Mouse (Mus musculus) heart, embryonic 12.5 days (tissue): ENCODE results near the gene Dnm2. TPM values are rescaled to one million over a fixed set of nuclear protein-coding genes. Genes with fewer than 3 reads are reported as not detected.
A peak's percentile ranks its signal among the peaks of the same experiment; 100 is the strongest.

Source experiments
- ATAC-seq: fragments of 200-750 bp; cut with Nextera tagmentation; 2 replicates; pipeline ENCODE4 v1.8.0; 2017; ENCODE audit warnings: moderate TSS enrichment, moderate library complexity; ENCODE audit not compliant: insufficient number of reproducible peaks, low FRiP score
- H3K27ac ChIP-seq: fragments of 300-500 bp; sonication (generic); 2 replicates; pipeline ENCODE4 v1.5.1; 2016; ENCODE audit warnings: mild to moderate bottlenecking, moderate library complexity; ENCODE audit not compliant: poor library complexity, severe bottlenecking
- H3K27me3 ChIP-seq: fragments of 300-500 bp; sonication (generic); replicated peaks from 2 replicates; pipeline ENCODE4 v1.6.1; 2016; ENCODE audit warnings: mild to moderate bottlenecking, moderate library complexity
- H3K36me3 ChIP-seq: fragments of 300-500 bp; sonication (generic); 2 replicates; pipeline ENCODE4 v1.6.1; 2016; ENCODE audit warnings: mild to moderate bottlenecking, moderate library complexity
- H3K4me1 ChIP-seq: fragments of 300-500 bp; sonication (generic); replicated peaks from 2 replicates; pipeline ENCODE4 v1.6.1; 2016; ENCODE audit warnings: mild to moderate bottlenecking
- H3K4me2 ChIP-seq: fragments of 300-500 bp; sonication (generic); 2 replicates; pipeline ENCODE4 v1.6.1; 2016; ENCODE audit warnings: mild to moderate bottlenecking, moderate library complexity
- H3K4me3 ChIP-seq: fragments of 300-500 bp; sonication (generic); 2 replicates; pipeline ENCODE4 v1.5.1; 2016; ENCODE audit warnings: mild to moderate bottlenecking
- H3K9ac ChIP-seq: fragments of 300-500 bp; sonication (generic); 2 replicates; pipeline ENCODE4 v1.6.1; 2016; ENCODE audit warnings: mild to moderate bottlenecking, moderate library complexity
- H3K9me3 ChIP-seq: fragments of 300-500 bp; sonication (generic); replicated peaks from 2 replicates; pipeline ENCODE4 v1.6.1; 2016; ENCODE audit warnings: mild to moderate bottlenecking, moderate library complexity
- WGBS: fragments of 180-500 bp; shearing (Covaris S2); methylation state at CpG from one replicate; pipeline ENCODE4 v1.1.7; 2016; 5-methylcytosine and 5-hydroxymethylcytosine counted together
- polyA plus RNA-seq: library from polyadenylated mRNA; unstranded; fragments of >200 nt; fragmentation: Nextera tagmentation; extraction: Ambion mirVana; gene quantifications from 2 replicates; pipeline ENCODE4 v1.2.1, GENCODE M21; 2016

Dnm2 gene
- polyA plus RNA-seq, 1 experiment from 2014 or later, result 83.8 TPM

DNA sequence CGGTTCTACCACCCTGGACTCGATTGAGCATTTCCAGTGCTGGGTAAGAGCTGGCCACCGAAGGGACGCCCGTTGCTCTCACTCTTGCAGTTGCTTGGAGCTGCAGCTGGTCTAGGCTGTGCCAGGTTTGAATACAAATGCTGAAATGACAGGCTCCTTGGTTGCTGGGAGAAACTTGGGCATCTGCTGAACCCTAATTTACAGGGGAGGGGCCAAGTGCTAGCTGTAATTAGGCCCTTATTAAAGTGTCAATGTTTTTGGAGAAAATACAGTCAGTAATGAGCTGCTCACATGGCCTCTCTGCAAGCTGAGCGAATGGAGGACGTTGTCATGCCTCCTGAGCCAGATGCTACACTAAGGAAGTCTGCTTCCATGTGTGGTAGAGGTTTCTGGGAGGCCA lies 6.0 kb downstream of the Dnm2 start:
- H3K36me3 ChIP-seq, result 0 out of 2 replicates have a peak, but pooled peaks cover 4% of the 10 kb centered on the region
- no peak for ATAC-seq
- H3K9me3 ChIP-seq, result no peaks in the 10 kb centered on the region
- no peak overlapping the region for H3K27ac ChIP-seq
- H3K4me1 ChIP-seq, result peaks cover 64% of the 10 kb centered on the region
- no peak overlapping the region for H3K4me2 ChIP-seq
- no peak overlapping the region for H3K4me3 ChIP-seq
- H3K27me3 ChIP-seq, result no peaks in the 10 kb centered on the region
- no peak overlapping the region for H3K9ac ChIP-seq
- 84% methylated on average over 7 of the region's 7 CpGs for WGBS

DNA sequence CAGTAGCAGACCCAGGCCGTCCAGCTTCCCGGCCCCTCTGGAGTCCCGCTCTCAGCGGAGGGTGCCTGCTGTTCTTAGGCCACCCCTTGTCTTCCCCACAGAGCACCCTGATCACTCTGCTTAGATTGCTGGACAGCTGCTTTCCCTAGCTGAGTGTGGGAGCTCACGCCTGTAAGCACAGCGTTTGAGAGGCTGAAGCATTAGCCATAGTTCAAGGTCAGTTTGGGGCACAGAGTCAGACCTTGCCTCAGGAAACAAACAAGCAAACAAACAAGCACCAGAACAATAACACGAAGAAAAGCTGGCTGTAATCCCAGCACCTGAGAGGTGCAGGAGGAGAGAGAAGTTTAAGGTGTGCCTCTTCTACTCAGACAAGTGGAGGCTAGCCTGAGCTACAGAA lies 7.4 kb downstream of the Dnm2 start:
- Histone ChIP-seq H3K9ac (peak overlapping the region; percentile 16; the same call in 1 of the 2 replicates), H3K27me3 (no peaks in the 10 kb centered on the region), H3K9me3 (no peaks in the 10 kb centered on the region), H3K4me1 (peaks cover 65% of the 10 kb centered on the region), H3K27ac (no peak overlapping the region), H3K4me3 (no peak overlapping the region), H3K4me2 (no peak overlapping the region), H3K36me3 (0 out of 2 replicates have a peak, but pooled peaks cover 4% of the 10 kb centered on the region)
- WGBS, result 86% methylated on average over 7 of the region's 7 CpGs
- ATAC-seq, result no peak

DNA sequence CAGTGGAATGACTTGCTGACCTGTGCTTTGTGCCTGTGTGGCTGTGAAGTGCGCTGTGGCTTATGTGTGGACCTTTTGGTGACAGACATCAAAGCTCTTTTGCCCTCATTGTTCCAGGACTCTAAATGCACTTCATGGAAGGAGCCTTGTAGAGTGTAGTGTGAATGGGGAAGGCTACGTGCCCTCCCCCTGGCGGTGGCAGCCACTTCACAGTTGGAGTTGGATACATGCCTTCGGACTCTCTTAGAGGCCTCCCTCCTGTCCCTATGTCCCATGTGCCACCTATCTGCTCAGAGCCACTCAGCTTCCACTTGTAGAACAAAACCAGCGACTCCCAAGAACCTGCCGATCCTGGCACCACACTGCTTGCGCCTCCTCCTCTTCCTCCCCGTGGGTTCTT lies 9.1 kb downstream of the Dnm2 start:
- no peak for ATAC-seq
- WGBS, result 86% methylated on average over 8 of the region's 8 CpGs

DNA sequence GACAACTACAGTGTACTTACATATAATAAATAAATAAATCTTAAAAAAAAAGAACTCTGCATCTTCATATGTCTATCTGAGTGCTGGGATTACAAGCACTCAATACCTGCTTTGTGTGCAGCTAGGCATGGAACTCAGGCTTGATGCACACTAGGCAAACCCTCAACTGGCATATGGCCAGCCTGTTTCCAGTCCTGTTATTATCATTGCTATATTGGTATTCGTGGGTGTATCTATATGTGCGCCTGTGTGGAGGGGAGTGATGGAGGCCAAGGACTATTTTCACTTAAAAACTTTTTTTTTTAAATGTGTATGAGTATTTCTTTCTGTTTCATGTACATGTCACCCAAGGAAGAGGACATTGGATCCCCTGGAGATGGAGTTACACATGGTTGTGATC lies 9.7 kb downstream of the Dnm2 start:
- 75% methylated on average over 2 of the region's 2 CpGs for WGBS
- no peaks in the 10 kb centered on the region for H3K27me3 ChIP-seq
- peaks cover 73% of the 10 kb centered on the region for H3K4me1 ChIP-seq

More for the DNA sequence above, 9.1 kb downstream of the Dnm2 start:
- Histone ChIP-seq H3K4me1 (peaks cover 67% of the 10 kb centered on the region), H3K4me3 (no peak overlapping the region), H3K9ac (no peak overlapping the region), H3K36me3 (0 out of 2 replicates have a peak, but pooled peaks cover 4% of the 10 kb centered on the region), H3K4me2 (no peak overlapping the region), H3K9me3 (no peaks in the 10 kb centered on the region), H3K27me3 (no peaks in the 10 kb centered on the region), H3K27ac (no peak overlapping the region)

DNA sequence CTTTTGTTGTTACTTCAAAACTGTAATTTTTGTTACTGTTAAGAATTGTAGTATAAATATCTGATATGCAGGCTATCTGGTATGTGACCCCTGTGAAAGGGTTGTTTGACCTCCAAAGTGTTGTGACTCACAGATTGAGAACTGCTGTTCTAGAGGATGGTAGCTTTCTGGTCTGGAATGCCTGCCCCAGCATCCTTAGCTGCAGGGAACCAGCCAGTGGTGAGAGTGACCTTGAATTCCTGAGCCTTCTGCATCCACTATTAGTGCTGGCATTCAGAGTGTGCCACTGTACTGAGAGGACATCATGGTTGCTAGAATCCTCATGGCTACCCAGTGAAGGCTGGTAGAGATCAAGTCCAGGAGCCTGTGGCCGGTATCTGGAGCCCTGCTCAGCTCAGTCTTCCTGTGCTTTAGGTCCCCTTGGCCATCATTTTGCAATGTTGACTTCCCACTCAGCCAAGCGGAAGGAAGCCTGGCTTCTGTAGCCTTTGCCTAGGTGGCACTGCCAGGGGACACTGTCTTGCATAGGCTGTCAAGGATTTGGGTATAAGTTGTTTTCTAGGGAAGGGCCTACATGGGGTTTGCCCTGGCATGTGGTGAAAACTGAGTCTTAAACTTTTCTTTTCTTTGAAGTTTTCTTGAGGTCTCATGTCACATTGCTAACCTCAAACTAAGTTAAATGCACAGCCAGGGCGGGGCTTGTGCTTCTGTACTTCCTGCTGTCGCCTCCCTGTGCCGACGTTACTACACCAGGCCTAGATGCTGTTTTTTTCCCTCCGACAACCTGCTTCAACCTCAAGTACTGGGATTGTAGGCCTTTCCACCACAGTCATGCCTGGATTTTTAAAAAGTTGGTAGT lies 11.3 kb downstream of the Dnm2 start:
- Histone ChIP-seq H3K27ac (peak overlapping the region; percentile 66), H3K9ac (no peak overlapping the region), H3K4me1 (peaks cover 70% of the 10 kb centered on the region), H3K27me3 (no peaks in the 10 kb centered on the region), H3K36me3 (0 out of 2 replicates have a peak, but pooled peaks cover 4% of the 10 kb centered on the region), H3K9me3 (no peaks in the 10 kb centered on the region), H3K4me3 (no peak overlapping the region), H3K4me2 (no peak overlapping the region)
- ATAC-seq, result no peak
- WGBS, result 79% methylated on average over 7 of the region's 7 CpGs

More for the DNA sequence above, 9.7 kb downstream of the Dnm2 start:
- Histone ChIP-seq H3K36me3 (0 out of 2 replicates have a peak, but pooled peaks cover 4% of the 10 kb centered on the region), H3K4me3 (no peak overlapping the region), H3K27ac (no peak overlapping the region), H3K9ac (no peak overlapping the region), H3K9me3 (no peaks in the 10 kb centered on the region), H3K4me2 (no peak overlapping the region)
- ATAC-seq, result no peak

DNA sequence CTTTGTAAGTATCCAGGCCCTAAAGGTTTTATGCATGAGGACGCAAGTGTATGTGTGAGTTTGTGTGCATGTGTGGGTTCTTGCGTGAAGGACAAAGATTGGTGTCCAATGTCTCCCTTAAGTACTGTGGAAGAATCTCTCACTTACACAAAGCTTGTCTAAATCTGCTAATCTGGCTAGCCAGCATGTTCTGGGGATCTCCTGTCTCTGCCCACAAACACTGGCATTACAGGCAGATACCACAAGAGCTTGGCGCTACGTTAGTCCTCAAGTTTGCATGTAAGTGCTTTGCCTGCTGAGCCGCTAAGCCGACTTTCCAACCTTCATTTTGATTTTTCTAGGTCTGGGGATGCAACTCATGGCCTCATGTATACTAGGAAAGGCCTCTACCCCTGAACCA lies 12.9 kb downstream of the Dnm2 start:
- no peaks in the 10 kb centered on the region for H3K36me3 ChIP-seq
- H3K9ac ChIP-seq, result no peak overlapping the region
- no peaks in the 10 kb centered on the region for H3K27me3 ChIP-seq
- 82% methylated on average over 6 of the region's 6 CpGs for WGBS
- H3K4me3 ChIP-seq, result no peak overlapping the region
- no peak for ATAC-seq
- no peak overlapping the region for H3K4me2 ChIP-seq
- H3K9me3 ChIP-seq, result no peaks in the 10 kb centered on the region
- H3K4me1 ChIP-seq, result peaks cover 60% of the 10 kb centered on the region
- H3K27ac ChIP-seq, result peak overlapping the region; percentile 66; the same call in 1 of the 2 replicates

DNA sequence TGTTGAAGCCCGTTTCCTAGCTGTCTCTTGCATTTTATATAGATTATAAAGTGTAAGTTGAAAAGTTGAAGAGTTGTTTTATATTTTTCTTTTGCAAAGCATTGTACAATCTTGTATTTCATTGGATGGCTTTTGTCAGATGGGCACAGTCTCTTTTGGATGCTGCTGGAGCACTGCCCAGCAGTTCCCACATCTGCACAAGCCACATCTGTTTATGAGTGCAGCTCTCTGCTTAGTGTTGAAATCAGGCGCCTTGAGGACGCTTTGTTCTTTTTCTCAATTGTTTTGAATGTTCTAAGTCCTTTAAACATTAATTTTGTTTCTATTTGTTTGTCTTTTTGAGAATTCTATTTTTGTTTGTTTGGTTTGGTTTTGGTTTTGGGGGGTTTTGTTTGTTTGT lies 13.5 kb downstream of the Dnm2 start:
- no peaks in the 10 kb centered on the region for H3K27me3 ChIP-seq
- H3K9ac ChIP-seq, result no peak overlapping the region
- peaks cover 57% of the 10 kb centered on the region for H3K4me1 ChIP-seq
- H3K36me3 ChIP-seq, result no peaks in the 10 kb centered on the region
- ATAC-seq, result no peak
- H3K4me2 ChIP-seq, result no peak overlapping the region
- H3K4me3 ChIP-seq, result no peak overlapping the region
- 64% methylated on average over 3 of the region's 3 CpGs for WGBS
- H3K9me3 ChIP-seq, result no peaks in the 10 kb centered on the region
- H3K27ac ChIP-seq, result no peak overlapping the region

DNA sequence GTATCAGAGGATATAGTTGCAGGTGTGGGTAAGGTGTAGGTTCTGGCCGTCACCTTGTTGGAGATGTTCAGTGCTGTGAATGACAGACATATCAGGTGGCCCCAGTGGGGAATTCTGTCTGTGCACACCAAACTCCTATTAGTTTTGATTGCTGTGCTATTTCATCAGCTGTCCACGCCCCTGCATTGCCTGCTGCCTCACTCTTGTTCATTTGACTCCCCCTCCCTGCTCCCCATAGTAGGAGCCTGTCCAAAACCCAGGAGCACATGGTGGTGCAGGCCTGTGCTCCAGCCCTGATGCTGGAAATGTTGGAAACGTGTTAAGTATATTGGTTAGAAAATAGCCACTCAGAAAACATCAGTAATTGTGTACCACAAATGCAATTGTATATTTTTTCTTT lies 14.7 kb downstream of the Dnm2 start:
- no peak for ATAC-seq
- H3K27ac ChIP-seq, result peak overlapping the region; percentile 29; the same call in 1 of the 2 replicates
- H3K4me2 ChIP-seq, result no peak overlapping the region
- WGBS, result 75% methylated on average over 3 of the region's 3 CpGs
- H3K9ac ChIP-seq, result no peak overlapping the region
- peaks cover 48% of the 10 kb centered on the region for H3K4me1 ChIP-seq
- H3K27me3 ChIP-seq, result no peaks in the 10 kb centered on the region
- no peaks in the 10 kb centered on the region for H3K9me3 ChIP-seq
- H3K36me3 ChIP-seq, result 0 out of 2 replicates have a peak, but pooled peaks cover 1% of the 10 kb centered on the region
- no peak overlapping the region for H3K4me3 ChIP-seq

DNA sequence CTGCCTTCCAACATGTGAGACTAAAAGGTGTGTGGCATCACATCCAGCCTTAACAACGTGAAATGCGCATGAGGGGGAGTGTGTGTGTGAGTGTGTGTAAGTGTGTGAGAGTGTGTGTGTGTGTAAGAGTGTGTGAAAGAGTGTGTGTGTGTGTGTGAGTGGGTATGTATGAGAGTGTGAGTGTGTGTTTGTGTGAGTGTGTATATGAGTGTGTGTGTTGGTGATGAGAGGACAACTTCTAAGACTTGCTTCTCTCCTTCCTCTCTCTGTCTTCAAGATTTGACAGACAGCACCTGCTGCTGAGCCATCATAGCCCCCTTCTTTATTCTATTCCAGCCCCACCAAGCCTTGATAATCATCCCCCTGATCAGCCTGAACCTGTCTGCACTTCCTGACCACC lies 15.2 kb downstream of the Dnm2 start:
- Histone ChIP-seq H3K36me3 (peaks cover 6% of the 10 kb centered on the region; the same call in 1 of the 2 replicates), H3K9me3 (no peaks in the 10 kb centered on the region), H3K4me2 (no peak overlapping the region), H3K27ac (no peak overlapping the region), H3K9ac (no peak overlapping the region), H3K4me3 (no peak overlapping the region), H3K4me1 (peaks cover 48% of the 10 kb centered on the region), H3K27me3 (no peaks in the 10 kb centered on the region)
- ATAC-seq, result no peak
- WGBS, result 85% methylated on average over 2 of the region's 2 CpGs

DNA sequence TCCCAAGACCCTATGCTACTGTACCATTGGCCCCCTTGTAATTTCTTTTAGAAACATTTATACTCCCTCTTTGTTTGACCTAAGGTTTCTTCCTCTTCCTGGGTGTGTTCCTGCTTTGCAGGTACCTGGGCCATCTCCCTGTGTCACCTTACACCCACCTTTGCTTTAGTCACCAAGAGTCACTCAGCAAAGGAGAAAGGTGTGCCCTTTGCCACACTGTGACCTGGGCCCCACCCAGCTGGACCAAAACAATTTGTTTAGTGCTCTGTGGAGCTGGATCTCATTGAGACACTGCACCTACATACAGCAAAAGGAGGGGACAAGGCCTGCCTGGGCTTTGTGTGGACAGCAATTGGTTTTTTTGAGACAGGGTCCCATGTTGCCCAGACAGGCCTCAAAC lies 15.7 kb downstream of the Dnm2 start:
- Histone ChIP-seq H3K36me3 (peaks cover 10% of the 10 kb centered on the region), H3K27me3 (no peaks in the 10 kb centered on the region), H3K4me2 (no peak overlapping the region), H3K4me1 (peaks cover 46% of the 10 kb centered on the region), H3K27ac (no peak overlapping the region), H3K4me3 (no peak overlapping the region), H3K9me3 (no peaks in the 10 kb centered on the region), H3K9ac (no peak overlapping the region)
- ATAC-seq, result no peak

DNA sequence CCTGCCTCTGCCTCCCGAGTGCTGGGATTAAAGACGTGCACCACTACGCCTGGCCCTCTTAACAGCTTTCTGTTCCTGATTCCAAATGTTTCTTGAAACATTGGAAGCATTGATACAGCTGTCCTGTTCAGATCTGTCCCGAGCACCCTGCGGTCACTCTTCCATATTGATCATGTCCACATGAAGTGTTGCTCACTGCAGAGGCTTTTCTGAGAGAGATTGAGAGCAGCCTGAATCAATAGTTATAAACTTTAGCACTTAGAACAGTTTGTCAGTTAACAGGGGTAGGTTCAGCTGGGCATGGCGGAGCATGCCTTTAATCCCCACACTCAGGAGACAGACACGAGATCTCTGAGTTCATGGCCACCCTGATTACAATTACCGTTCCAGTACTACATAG lies 19.1 kb downstream of the Dnm2 start:
- Histone ChIP-seq H3K4me3 (no peak overlapping the region), H3K9me3 (no peaks in the 10 kb centered on the region), H3K4me1 (peaks cover 19% of the 10 kb centered on the region), H3K9ac (no peak overlapping the region), H3K27ac (no peak overlapping the region), H3K36me3 (peaks cover 16% of the 10 kb centered on the region), H3K27me3 (no peaks in the 10 kb centered on the region), H3K4me2 (no peak overlapping the region)
- ATAC-seq, result no peak
- WGBS, result 94% methylated on average over 8 of the region's 8 CpGs
